Mouse (Mus musculus): ENCODE results near the gene Gm5849.
"Not testable (repeated sequence)": the region's sequence is repeated elsewhere in the genome, so short reads cannot be mapped to it uniquely, and the experiment has no call there.

Gene Gm5849

DNA sequence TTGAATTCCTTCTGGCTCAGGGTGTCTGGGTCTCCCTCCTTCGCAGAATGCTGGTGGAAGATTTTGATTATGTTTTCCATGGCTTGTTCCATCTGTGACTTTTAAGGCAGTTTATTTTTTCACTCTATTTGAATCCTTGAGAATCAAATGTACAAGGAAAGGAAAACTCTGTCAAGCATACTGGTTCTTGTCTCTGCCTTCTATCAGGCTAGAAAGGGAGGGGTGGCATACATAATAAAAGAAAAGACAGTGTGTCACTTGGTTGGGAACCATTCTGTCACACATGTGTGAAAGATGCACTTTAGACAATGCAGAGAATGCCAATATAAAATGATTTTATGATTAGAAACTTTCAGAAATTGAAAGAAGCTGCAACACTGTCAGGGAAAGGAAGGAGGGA is at the start of gene Gm5849:
Gene Gm5849, minus strand, starts transcription at position 101 of the 400 bp plus-strand sequence.
- DNase-seq = not testable (repeated sequence)

DNA sequence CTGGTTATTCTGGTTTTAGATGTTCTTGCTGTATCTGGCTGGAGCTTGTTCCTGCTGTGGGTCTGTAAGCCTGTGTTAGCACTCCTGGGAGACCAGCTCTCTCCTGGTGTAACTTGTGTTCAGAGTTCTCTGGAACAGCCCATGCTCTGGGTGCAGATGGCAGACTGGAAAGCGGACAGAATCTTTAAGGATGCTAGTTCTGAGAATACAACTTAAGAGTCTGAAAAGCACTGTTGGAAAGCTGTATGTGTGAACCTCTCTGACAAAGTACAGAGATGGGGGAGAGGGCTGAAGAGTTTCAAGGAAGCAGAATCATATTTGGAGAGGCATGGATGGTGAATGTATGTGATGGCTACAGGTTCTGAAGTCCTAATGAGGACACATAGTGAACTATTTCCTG is 28.0 kb downstream of the Gm5849 start:
- no peak for DNase-seq

- DNase-seq = no peak
These were observed 51.1 kb downstream of the Gm5849 start, which contains the start of gene Pglyrp4 for GRCm38 (mm10) chr3:90726606-90727005. Gene Pglyrp4, plus strand, starts transcription at chr3:90726906.

Measured in kidney, postnatal 36 days (tissue).